Mouse (Mus musculus) layer of hippocampus, postnatal 25 days (tissue): ENCODE results near the gene Rbfox3. TPM values are rescaled to one million over a fixed set of nuclear protein-coding genes. Genes with fewer than 3 reads are reported as not detected.

Source experiments
- DNase-seq, 2 experiments: peaks; one replicate each; pipeline ENCODE4 v3.0.0; 2022; ENCODE audit warnings: mixed read lengths in 2 of 2, low spot score in 1 of 2; ENCODE audit errors: extremely low spot score in 1 of 2
- total RNA-seq, 2 experiments: library from RNA; stranded (reverse); gene quantifications; 2 replicates each; pipeline ENCODE4 v1.2.3; 2021

Rbfox3 gene
- total RNA-seq, 2 experiments from 2014 or later: 266 to 285 TPM

- DNase-seq: no peak
Observed at GRCm38 (mm10) chr11:118679736-118680410, 231.5 kb downstream of the Rbfox3 start.

- no peak for DNase-seq
Observed at GRCm38 (mm10) chr11:118678515-118679104, 232.8 kb downstream of the Rbfox3 start.

GRCm38 (mm10) chr11:118677277-118677676, 234.1 kb downstream of the Rbfox3 start:
- no peak for DNase-seq

- DNase-seq: no peak
Observed at GRCm38 (mm10) chr11:118676364-118676763, 235.0 kb downstream of the Rbfox3 start.

GRCm38 (mm10) chr11:118671958-118672357, 239.4 kb downstream of the Rbfox3 start:
- DNase-seq: no peak

GRCm38 (mm10) chr11:118671216-118671615, 240.2 kb downstream of the Rbfox3 start:
- DNase-seq: no peak

- DNase-seq: no peak
Observed at GRCm38 (mm10) chr11:118669820-118670219, 241.6 kb downstream of the Rbfox3 start.

- DNase-seq: no peak
Observed at GRCm38 (mm10) chr11:118668351-118668750, 243.0 kb downstream of the Rbfox3 start.

GRCm38 (mm10) chr11:118667946-118668345, 243.5 kb downstream of the Rbfox3 start:
- no peak for DNase-seq

GRCm38 (mm10) chr11:118666172-118666571, 245.2 kb downstream of the Rbfox3 start:
- DNase-seq: no peak

GRCm38 (mm10) chr11:118663305-118663704, 248.1 kb downstream of the Rbfox3 start:
- DNase-seq: no peak

GRCm38 (mm10) chr11:118659305-118659704, 252.1 kb downstream of the Rbfox3 start:
- no peak for DNase-seq

GRCm38 (mm10) chr11:118655833-118656232, 255.6 kb downstream of the Rbfox3 start:
- DNase-seq: no peak

- no peak for DNase-seq
Observed at GRCm38 (mm10) chr11:118653521-118654318, 257.7 kb downstream of the Rbfox3 start.

GRCm38 (mm10) chr11:118652401-118653240, 258.8 kb downstream of the Rbfox3 start:
- no peak for DNase-seq

GRCm38 (mm10) chr11:118648369-118648768, 263.0 kb downstream of the Rbfox3 start:
- DNase-seq: peak in 1 of 2 experiments; percentile 61

GRCm38 (mm10) chr11:118646864-118647263, 264.5 kb downstream of the Rbfox3 start:
- peak in 1 of 2 experiments; percentile 35 for DNase-seq

GRCm38 (mm10) chr11:118645158-118645557, 266.2 kb downstream of the Rbfox3 start:
- no peak for DNase-seq

GRCm38 (mm10) chr11:118640706-118641105, 270.7 kb downstream of the Rbfox3 start:
- no peak for DNase-seq

GRCm38 (mm10) chr11:118637718-118638117, 273.7 kb downstream of the Rbfox3 start:
- no peak for DNase-seq
